Mouse (Mus musculus) kidney, adult 2 months (tissue): Measurements from ENCODE around the gene Nid1.

Source experiments
- CTCF ChIP-seq: fragments of 200-500 bp; conservative IDR thresholded peaks from 2 replicates; pipeline ENCODE4 v1.5.1; 2011; ENCODE audit warnings: low read depth, mild to moderate bottlenecking, control low read depth, low read length, moderate library complexity, mixed read lengths; ENCODE audit not compliant: insufficient read depth, insufficient read length
- POLR2A ChIP-seq: fragments of 200-500 bp; IDR thresholded peaks from one replicate; pipeline ENCODE4 v1.6.1; 2011; ENCODE audit warnings: low read depth, low read length, control low read depth

DNA sequence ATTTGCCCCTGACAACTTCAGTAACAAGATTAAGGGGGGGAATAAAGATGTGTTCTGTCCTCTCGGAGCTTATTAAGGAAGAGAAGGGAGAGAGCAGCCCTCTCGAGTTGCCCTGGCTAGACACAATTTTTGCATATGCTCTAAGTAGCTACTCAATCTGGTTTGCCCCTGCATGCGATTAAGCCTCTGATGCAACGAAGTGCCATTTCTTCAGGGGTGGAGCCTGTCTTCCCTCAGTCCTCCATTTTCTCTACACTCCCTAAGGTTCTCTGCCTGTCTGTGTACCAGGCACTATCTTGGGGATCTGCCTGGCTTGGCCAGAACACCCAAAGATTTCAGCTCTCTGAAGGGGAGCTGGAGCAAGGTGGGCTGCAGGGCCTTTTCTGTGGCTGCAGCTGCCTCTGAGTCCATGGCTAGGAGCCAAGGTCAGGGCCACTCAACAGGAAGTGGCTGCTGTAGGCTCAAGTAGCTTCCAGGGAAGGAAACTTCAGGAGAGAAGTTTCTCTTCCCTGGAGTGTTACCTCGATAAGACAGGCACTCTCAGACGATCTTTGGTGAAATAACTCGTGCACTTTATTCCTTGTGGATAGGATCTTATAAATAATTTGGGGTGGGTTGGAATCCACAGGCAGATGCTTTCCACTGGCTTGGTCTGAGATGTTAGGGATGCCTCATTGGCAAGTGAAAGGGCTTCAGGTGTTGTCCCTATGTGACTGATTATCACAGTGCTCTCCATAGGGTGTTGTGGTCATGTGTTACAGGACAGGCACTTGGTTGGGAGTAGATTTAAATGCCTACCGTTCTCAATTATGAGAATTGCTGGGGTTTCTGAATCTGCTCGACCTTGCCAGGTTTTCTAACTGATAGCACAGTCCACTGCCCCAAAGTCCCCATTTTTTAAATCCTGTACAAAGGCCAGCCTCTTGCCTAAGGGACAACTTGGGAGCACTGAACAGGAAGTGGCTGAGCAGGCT, 112.6 kb downstream of the Nid1 start:
- TF ChIP-seq CTCF (no peak), POLR2A (no peak)
